Mouse (Mus musculus): ENCODE data around the gene Ly6g6f. TPM values are rescaled to one million over a fixed set of nuclear protein-coding genes. Genes with fewer than 3 reads are reported as not detected.

Gene Ly6g6f
- polyA plus RNA-seq, 1 experiment from 2014 or later: 0.13 TPM

GRCm38 (mm10) chr17:35058911-35059892 lies 26.2 kb downstream of the Ly6g6f start, which contains the start of gene Ddah2:
Gene Ddah2 (plus strand): TSS chr17:35059035.
- peak within 1 kb of the TSS; percentile 70 for H3K9ac ChIP-seq
- peak; percentile 89 for ATAC-seq (ENCODE audit: insufficient number of reproducible peaks, low FRiP score, low TSS enrichment, low read depth)
- peak within 1 kb of the TSS; percentile 68 for H3K4me3 ChIP-seq
- H3K4me2 ChIP-seq: peak within 1 kb of the TSS; percentile 84
- H3K4me1 ChIP-seq: peaks cover 28% of the 10 kb centered on the region
- H3K9me3 ChIP-seq: no peaks in the 10 kb centered on the region
- H3K27ac ChIP-seq: peak within 1 kb of the TSS; percentile 95
- H3K27me3 ChIP-seq: peaks cover 5% of the 10 kb centered on the region; the same call in 1 of the 2 replicates
- peaks cover 57% of the 10 kb centered on the region for H3K36me3 ChIP-seq
- WGBS: under 1% methylated on average over 57 of the region's 57 CpGs

DNA sequence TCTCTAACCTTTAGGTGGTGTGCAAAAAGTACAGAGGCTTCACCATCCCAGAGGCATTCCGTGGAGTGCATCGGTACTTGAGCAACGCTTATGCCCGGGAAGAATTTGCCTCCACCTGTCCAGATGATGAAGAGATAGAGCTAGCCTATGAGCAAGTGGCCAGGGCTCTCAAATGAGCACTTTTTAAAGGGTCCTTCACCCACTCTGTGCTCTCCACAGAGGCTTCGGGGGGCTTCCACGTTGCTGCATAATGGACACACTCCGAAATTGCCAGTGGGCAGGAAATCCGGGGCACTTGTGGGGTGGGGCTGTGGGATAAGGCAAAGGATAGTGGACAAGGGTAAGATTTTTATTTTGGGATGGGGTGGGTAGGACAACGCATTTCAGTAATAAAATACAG lies 27.1 kb downstream of the Ly6g6f start:
- ATAC-seq (ENCODE audit: insufficient number of reproducible peaks, low FRiP score, low TSS enrichment, low read depth): no peak
- Histone ChIP-seq H3K9me3 (no peaks in the 10 kb centered on the region), H3K4me2 (no peak overlapping the region), H3K4me1 (peaks cover 28% of the 10 kb centered on the region), H3K27me3 (no peaks in the 10 kb centered on the region), H3K4me3 (peak overlapping the region; percentile 68), H3K36me3 (peaks cover 66% of the 10 kb centered on the region), H3K27ac (peak overlapping the region; percentile 95), H3K9ac (no peak overlapping the region)
- 59% methylated on average over 9 of the region's 9 CpGs for WGBS

GRCm38 (mm10) chr17:35057090-35057489 lies 28.3 kb downstream of the Ly6g6f start:
- Histone ChIP-seq H3K27me3 (no peaks in the 10 kb centered on the region), H3K36me3 (peaks cover 70% of the 10 kb centered on the region), H3K4me3 (no peak overlapping the region), H3K4me1 (peaks cover 38% of the 10 kb centered on the region), H3K27ac (no peak overlapping the region), H3K9me3 (no peaks in the 10 kb centered on the region), H3K9ac (no peak overlapping the region), H3K4me2 (no peak overlapping the region)
- ATAC-seq (ENCODE audit: insufficient number of reproducible peaks, low FRiP score, low TSS enrichment, low read depth): no peak
- 90% methylated on average over 3 of the region's 3 CpGs for WGBS

GRCm38 (mm10) chr17:35055691-35056495 lies 29.5 kb downstream of the Ly6g6f start:
- no peak for ATAC-seq (ENCODE audit: insufficient number of reproducible peaks, low FRiP score, low TSS enrichment, low read depth)
- Histone ChIP-seq H3K4me3 (no peak overlapping the region), H3K4me1 (peaks cover 35% of the 10 kb centered on the region), H3K9ac (no peak overlapping the region), H3K27me3 (no peaks in the 10 kb centered on the region), H3K36me3 (peaks cover 61% of the 10 kb centered on the region), H3K9me3 (no peaks in the 10 kb centered on the region), H3K4me2 (no peak overlapping the region), H3K27ac (no peak overlapping the region)
- WGBS: 88% methylated on average over 7 of the region's 7 CpGs

DNA sequence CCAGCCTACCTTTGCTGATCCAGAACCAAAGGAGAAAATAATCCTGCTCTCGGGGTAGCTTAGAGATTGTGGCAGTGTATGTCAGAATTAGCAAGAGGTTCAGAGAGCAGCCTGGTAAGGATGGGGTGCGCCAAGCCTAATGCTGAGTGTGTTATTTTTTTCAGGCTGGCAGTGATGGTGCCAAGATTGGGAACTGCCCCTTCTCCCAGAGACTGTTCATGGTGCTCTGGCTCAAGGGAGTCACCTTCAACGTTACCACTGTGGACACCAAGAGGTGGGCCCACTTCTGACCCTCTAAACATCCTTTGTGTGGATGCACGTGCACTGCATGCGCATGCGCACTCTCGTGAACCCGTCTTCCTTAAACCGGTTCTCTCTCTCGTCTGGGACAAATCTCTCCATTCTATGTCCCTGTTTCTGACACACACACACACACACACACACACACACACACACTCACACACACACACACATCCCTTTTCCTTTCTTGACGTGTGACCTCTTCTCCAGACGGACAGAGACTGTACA lies 33.1 kb downstream of the Ly6g6f start:
- H3K9ac ChIP-seq: peak overlapping the region; percentile 65
- no peaks in the 10 kb centered on the region for H3K9me3 ChIP-seq
- peak overlapping the region; percentile 99 for H3K27ac ChIP-seq
- peak overlapping the region; percentile 70 for H3K4me2 ChIP-seq
- 82% methylated on average over 12 of the region's 12 CpGs for WGBS
- no peak for ATAC-seq (ENCODE audit: insufficient number of reproducible peaks, low FRiP score, low TSS enrichment, low read depth)
- peaks cover 46% of the 10 kb centered on the region for H3K36me3 ChIP-seq
- H3K4me3 ChIP-seq: peak overlapping the region; percentile 66
- no peaks in the 10 kb centered on the region for H3K27me3 ChIP-seq
- peaks cover 39% of the 10 kb centered on the region for H3K4me1 ChIP-seq

DNA sequence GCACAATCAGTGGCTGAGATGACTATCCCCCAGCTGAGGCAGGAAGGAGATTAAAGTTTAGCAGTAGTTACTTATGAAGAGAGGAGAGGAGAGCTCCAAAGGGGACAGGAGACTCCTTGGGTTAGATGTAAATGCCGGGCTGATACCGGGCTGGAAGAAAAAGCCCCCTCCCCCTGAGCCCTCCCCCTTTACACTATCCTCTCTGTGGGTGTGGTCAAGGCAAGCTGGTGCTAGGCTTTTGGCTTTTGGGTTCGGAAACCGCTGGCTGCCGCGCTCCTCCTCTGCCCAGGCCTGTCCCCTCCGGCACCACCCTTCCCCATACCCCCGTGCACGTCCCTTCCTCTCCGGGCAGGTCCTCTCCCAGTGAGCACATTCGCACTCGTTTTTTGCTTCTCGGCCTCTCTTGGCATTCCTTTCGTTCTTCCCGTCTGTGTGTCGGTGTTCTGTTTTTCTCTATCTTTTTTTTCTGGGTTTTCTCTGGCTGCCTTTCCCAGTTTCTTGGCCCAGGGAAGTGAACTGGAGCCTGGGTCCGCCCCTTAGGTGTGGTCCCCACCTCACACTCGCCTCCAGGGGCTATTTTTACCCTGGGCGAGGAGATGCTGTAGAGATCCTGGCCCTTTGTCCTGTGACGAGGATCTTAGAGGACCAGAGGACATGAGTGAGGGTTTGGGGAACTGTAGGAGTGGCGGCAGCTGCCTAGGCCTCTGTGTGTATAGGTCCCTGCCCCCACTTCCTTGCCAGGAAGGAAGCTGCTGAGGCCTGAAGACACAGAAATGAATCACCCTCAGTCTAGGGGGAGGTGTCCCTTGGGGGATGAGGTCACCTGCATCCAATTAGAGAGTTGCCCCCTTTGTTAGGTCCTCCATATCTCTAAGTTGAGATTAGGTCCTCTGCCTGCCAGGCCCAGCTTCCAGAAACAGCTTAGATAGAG lies 34.0 kb downstream of the Ly6g6f start:
- H3K4me3 ChIP-seq: peak overlapping the region; percentile 66
- H3K4me2 ChIP-seq: peak overlapping the region; percentile 70
- H3K4me1 ChIP-seq: peaks cover 47% of the 10 kb centered on the region
- peak; percentile 45; the same call in 1 of the 2 replicates for ATAC-seq (ENCODE audit: insufficient number of reproducible peaks, low FRiP score, low TSS enrichment, low read depth)
- peak overlapping the region; percentile 99 for H3K27ac ChIP-seq
- H3K9ac ChIP-seq: peak overlapping the region; percentile 65
- 1% methylated on average over 21 of the region's 21 CpGs for WGBS
- no peaks in the 10 kb centered on the region for H3K9me3 ChIP-seq
- H3K27me3 ChIP-seq: no peaks in the 10 kb centered on the region
- H3K36me3 ChIP-seq: peaks cover 41% of the 10 kb centered on the region

DNA sequence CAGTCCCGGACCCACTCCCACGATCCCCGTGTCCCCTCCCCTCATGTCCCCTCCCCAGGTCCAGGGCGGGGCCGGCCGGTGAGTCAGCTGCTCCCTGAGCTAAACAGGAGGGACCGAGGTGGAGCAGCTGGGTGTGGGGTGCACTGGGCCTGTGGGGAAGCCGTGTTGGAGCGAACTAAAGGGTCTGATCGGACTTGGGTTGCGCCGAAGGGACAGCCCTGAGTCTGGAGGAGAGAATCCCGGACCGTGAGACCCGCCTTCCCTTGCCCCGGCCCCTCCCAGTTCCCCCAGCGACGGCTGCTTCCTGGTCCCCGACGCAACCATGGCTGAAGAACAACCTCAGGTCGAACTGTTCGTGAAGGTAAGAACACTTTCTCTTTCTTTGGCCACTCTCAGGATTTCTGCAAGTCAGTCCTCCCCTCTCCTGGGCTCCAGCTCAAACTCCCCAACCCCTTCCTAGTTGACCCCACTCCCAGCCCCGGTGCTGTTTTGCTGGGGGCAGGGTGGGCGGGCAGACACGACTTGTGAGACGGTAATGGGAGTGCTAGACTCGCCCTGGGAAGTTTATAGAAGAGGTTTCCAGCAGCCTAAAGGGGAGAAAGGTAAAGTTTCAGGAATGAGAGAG lies 35.2 kb downstream of the Ly6g6f start:
- Histone ChIP-seq H3K9me3 (no peaks in the 10 kb centered on the region), H3K36me3 (peaks cover 29% of the 10 kb centered on the region), H3K27me3 (no peaks in the 10 kb centered on the region), H3K9ac (peak overlapping the region; percentile 70), H3K4me1 (peaks cover 57% of the 10 kb centered on the region), H3K27ac (peak overlapping the region; percentile 99), H3K4me3 (peak overlapping the region; percentile 66), H3K4me2 (peak overlapping the region; percentile 70)
- peak; percentile 15; the same call in 1 of the 2 replicates for ATAC-seq (ENCODE audit: insufficient number of reproducible peaks, low FRiP score, low TSS enrichment, low read depth)
- WGBS: 1% methylated on average over 27 of the region's 27 CpGs

- WGBS: 1% methylated on average over 11 of the region's 11 CpGs
- Histone ChIP-seq H3K9ac (peak within 1 kb of the TSS; percentile 70), H3K36me3 (peaks cover 24% of the 10 kb centered on the region), H3K4me1 (peaks cover 57% of the 10 kb centered on the region), H3K27me3 (no peaks in the 10 kb centered on the region), H3K27ac (peak within 1 kb of the TSS; percentile 99), H3K4me2 (peak within 1 kb of the TSS; percentile 70), H3K9me3 (no peaks in the 10 kb centered on the region), H3K4me3 (peak within 1 kb of the TSS; percentile 66)
- ATAC-seq (ENCODE audit: insufficient number of reproducible peaks, low FRiP score, low TSS enrichment, low read depth): 0 out of 2 replicates have a peak, but pooled peaks have one; percentile 12
Observed at GRCm38 (mm10) chr17:35049561-35050016, 35.8 kb downstream of the Ly6g6f start, which contains the start of gene Clic1. Gene Clic1 (plus strand): TSS chr17:35049966.

DNA sequence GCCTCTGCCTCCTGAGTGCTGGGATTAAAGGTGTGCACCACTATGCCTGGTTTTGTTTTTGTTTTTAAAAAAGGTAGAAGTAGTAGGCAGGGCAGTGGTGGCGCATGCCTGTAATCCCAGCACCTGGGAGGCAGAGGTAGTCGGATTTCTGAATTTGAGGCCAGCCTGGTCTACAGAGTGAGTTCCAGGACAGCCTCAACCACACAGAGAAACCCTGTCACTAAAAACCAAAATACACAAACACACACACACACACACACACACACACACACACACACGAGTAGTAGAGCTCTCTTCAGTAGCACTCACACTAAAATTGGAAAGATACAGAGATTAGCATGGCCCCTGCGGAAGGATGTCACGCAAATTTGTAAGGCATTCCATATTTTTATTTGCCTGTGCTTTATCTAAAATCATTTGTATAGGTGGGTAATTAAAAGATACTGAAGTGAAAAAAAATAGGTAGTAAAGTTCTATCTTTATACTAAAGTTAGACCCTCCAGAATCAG lies 36.4 kb downstream of the Ly6g6f start:
- Histone ChIP-seq H3K4me1 (peaks cover 57% of the 10 kb centered on the region), H3K9me3 (no peaks in the 10 kb centered on the region), H3K27me3 (no peaks in the 10 kb centered on the region), H3K36me3 (peaks cover 20% of the 10 kb centered on the region), H3K4me2 (peak overlapping the region; percentile 70), H3K9ac (no peak overlapping the region), H3K27ac (peak overlapping the region; percentile 99), H3K4me3 (peak overlapping the region; percentile 66; the same call in 1 of the 2 replicates)
- WGBS: 73% methylated on average over 5 of the region's 5 CpGs
- no peak for ATAC-seq (ENCODE audit: insufficient number of reproducible peaks, low FRiP score, low TSS enrichment, low read depth)

Measured in limb, embryonic 15.5 days (tissue).